Mouse (Mus musculus) erythroblast, embryonic 14.5 days (primary cell): ENCODE measurements around the gene D030056L22Rik.

Experiments used
- GATA1 ChIP-seq: IDR thresholded peaks from 2 replicates; pipeline ENCODE4 v1.6.1; 2012; ENCODE audit warnings: low read length, inconsistent platforms, mixed read lengths
- TAL1 ChIP-seq: IDR thresholded peaks from 3 replicates; pipeline ENCODE4 v1.6.1; 2012; ENCODE audit warnings: low read length, inconsistent platforms, mixed read lengths

- TF ChIP-seq TAL1 (no peak), GATA1 (no peak)
Observed at GRCm38 (mm10) chr19:18749598-18750339, 36.8 kb downstream of the D030056L22Rik start, which contains the start of gene Trpm6.
